Mouse (Mus musculus): ENCODE measurements around the gene Ccdc42. TPM values are rescaled to one million over a fixed set of nuclear protein-coding genes. Genes with fewer than 3 reads are reported as not detected.

The Ccdc42 gene
- 0.25 and 0.27 TPM in 2 replicates for polyA plus RNA-seq (2014; fragmentation: Nextera tagmentation; extraction: Ambion mirVana)

- no peak for ATAC-seq (ENCODE audit: low FRiP score)
- WGBS = 61% methylated on average over 5 of the region's 5 CpGs
Measured at GRCm38 (mm10) chr11:68586721-68587120, at the start of gene Ccdc42. TSS of gene Ccdc42 (plus strand) at chr11:68587021.

GRCm38 (mm10) chr11:68539621-68540020, 47.2 kb upstream of the Ccdc42 start:
- Histone ChIP-seq H3K4me3 (replicated peaks; ENCODE audit: low read length) (no peak overlapping the region), H3K27me3 (ENCODE audit: control insufficient read depth, insufficient read depth, low read length) (no peaks in the 10 kb centered on the region), H3K27ac (no peak overlapping the region), H3K36me3 (replicated peaks; ENCODE audit: control insufficient read depth, insufficient read depth) (no peaks in the 10 kb centered on the region), H3K4me1 (replicated peaks; ENCODE audit: control insufficient read depth, insufficient read depth, low read length) (no peaks in the 10 kb centered on the region), H3K9ac (no peak overlapping the region), H3K9me3 (ENCODE audit: control insufficient read depth, low read length) (no peaks in the 10 kb centered on the region), H3K4me2 (replicated peaks) (no peak overlapping the region)
- no peak for DNase-seq (ENCODE audit: low spot score)
- 65% methylated on average over 5 of the region's 5 CpGs for WGBS
- ATAC-seq (ENCODE audit: low FRiP score) = no peak

More at GRCm38 (mm10) chr11:68586721-68587120, at the start of gene Ccdc42:
- Histone ChIP-seq H3K4me3 (replicated peaks; ENCODE audit: low read length) (no peak within 1 kb of the TSS), H3K27ac (no peak within 1 kb of the TSS), H3K4me2 (replicated peaks) (no peak within 1 kb of the TSS), H3K36me3 (replicated peaks; ENCODE audit: control insufficient read depth, insufficient read depth) (no peaks in the 10 kb centered on the region), H3K9ac (no peak within 1 kb of the TSS), H3K4me1 (replicated peaks; ENCODE audit: control insufficient read depth, insufficient read depth, low read length) (peaks cover 10% of the 10 kb centered on the region; the same call in 1 of the 2 replicates), H3K27me3 (ENCODE audit: control insufficient read depth, insufficient read depth, low read length) (no peaks in the 10 kb centered on the region), H3K9me3 (ENCODE audit: control insufficient read depth, low read length) (no peaks in the 10 kb centered on the region)
- no peak for DNase-seq (ENCODE audit: low spot score)

- H3K4me2 ChIP-seq (replicated peaks) = no peak overlapping the region
- 11% methylated on average over 8 of the region's 8 CpGs for WGBS
- no peaks in the 10 kb centered on the region for H3K36me3 ChIP-seq (replicated peaks; ENCODE audit: control insufficient read depth, insufficient read depth)
- H3K4me3 ChIP-seq (replicated peaks; ENCODE audit: low read length) = no peak overlapping the region
- ATAC-seq (ENCODE audit: low FRiP score) = no peak
- no peak overlapping the region for H3K27ac ChIP-seq
- no peaks in the 10 kb centered on the region for H3K9me3 ChIP-seq (ENCODE audit: control insufficient read depth, low read length)
- H3K27me3 ChIP-seq (ENCODE audit: control insufficient read depth, insufficient read depth, low read length) = no peaks in the 10 kb centered on the region
- H3K4me1 ChIP-seq (replicated peaks; ENCODE audit: control insufficient read depth, insufficient read depth, low read length) = no peaks in the 10 kb centered on the region
- no peak overlapping the region for H3K9ac ChIP-seq
- no peak for DNase-seq (ENCODE audit: low spot score)
Measured at GRCm38 (mm10) chr11:68544554-68544953, 42.3 kb upstream of the Ccdc42 start.

- Histone ChIP-seq H3K27me3 (ENCODE audit: control insufficient read depth, insufficient read depth, low read length) (no peaks in the 10 kb centered on the region), H3K4me2 (replicated peaks) (no peak overlapping the region), H3K36me3 (replicated peaks; ENCODE audit: control insufficient read depth, insufficient read depth) (no peaks in the 10 kb centered on the region), H3K4me3 (replicated peaks; ENCODE audit: low read length) (no peak overlapping the region), H3K4me1 (replicated peaks; ENCODE audit: control insufficient read depth, insufficient read depth, low read length) (no peaks in the 10 kb centered on the region), H3K9ac (no peak overlapping the region), H3K27ac (no peak overlapping the region), H3K9me3 (ENCODE audit: control insufficient read depth, low read length) (no peaks in the 10 kb centered on the region)
- 54% methylated on average over 7 of the region's 7 CpGs for WGBS
- ATAC-seq (ENCODE audit: low FRiP score) (no peak), DNase-seq (ENCODE audit: low spot score) (no peak)
Measured at GRCm38 (mm10) chr11:68545172-68545571, 41.6 kb upstream of the Ccdc42 start.

GRCm38 (mm10) chr11:68545682-68546222, 41.1 kb upstream of the Ccdc42 start:
- 85% methylated on average over 8 of the region's 8 CpGs for WGBS
- H3K27ac ChIP-seq = no peak overlapping the region
- no peaks in the 10 kb centered on the region for H3K36me3 ChIP-seq (replicated peaks; ENCODE audit: control insufficient read depth, insufficient read depth)
- H3K4me3 ChIP-seq (replicated peaks; ENCODE audit: low read length) = no peak overlapping the region
- H3K9me3 ChIP-seq (ENCODE audit: control insufficient read depth, low read length) = no peaks in the 10 kb centered on the region
- H3K27me3 ChIP-seq (ENCODE audit: control insufficient read depth, insufficient read depth, low read length) = no peaks in the 10 kb centered on the region
- no peak for ATAC-seq (ENCODE audit: low FRiP score)
- H3K4me2 ChIP-seq (replicated peaks) = no peak overlapping the region
- H3K9ac ChIP-seq = no peak overlapping the region
- no peak for DNase-seq (ENCODE audit: low spot score)
- no peaks in the 10 kb centered on the region for H3K4me1 ChIP-seq (replicated peaks; ENCODE audit: control insufficient read depth, insufficient read depth, low read length)

- DNase-seq (ENCODE audit: low spot score) = no peak
- Histone ChIP-seq H3K36me3 (replicated peaks; ENCODE audit: control insufficient read depth, insufficient read depth) (no peaks in the 10 kb centered on the region), H3K27me3 (ENCODE audit: control insufficient read depth, insufficient read depth, low read length) (no peaks in the 10 kb centered on the region), H3K4me1 (replicated peaks; ENCODE audit: control insufficient read depth, insufficient read depth, low read length) (no peaks in the 10 kb centered on the region), H3K4me2 (replicated peaks) (no peak overlapping the region), H3K9ac (no peak overlapping the region), H3K27ac (no peak overlapping the region), H3K9me3 (ENCODE audit: control insufficient read depth, low read length) (no peaks in the 10 kb centered on the region), H3K4me3 (replicated peaks; ENCODE audit: low read length) (no peak overlapping the region)
- ATAC-seq (ENCODE audit: low FRiP score) = no peak
- 71% methylated on average over 2 of the region's 2 CpGs for WGBS
Measured at GRCm38 (mm10) chr11:68547484-68547883, 39.3 kb upstream of the Ccdc42 start.

GRCm38 (mm10) chr11:68549597-68549996, 37.2 kb upstream of the Ccdc42 start:
- Histone ChIP-seq H3K36me3 (replicated peaks; ENCODE audit: control insufficient read depth, insufficient read depth) (no peaks in the 10 kb centered on the region), H3K27ac (no peak overlapping the region), H3K4me2 (replicated peaks) (no peak overlapping the region), H3K4me3 (replicated peaks; ENCODE audit: low read length) (no peak overlapping the region), H3K9me3 (ENCODE audit: control insufficient read depth, low read length) (no peaks in the 10 kb centered on the region), H3K4me1 (replicated peaks; ENCODE audit: control insufficient read depth, insufficient read depth, low read length) (no peaks in the 10 kb centered on the region), H3K9ac (no peak overlapping the region), H3K27me3 (ENCODE audit: control insufficient read depth, insufficient read depth, low read length) (no peaks in the 10 kb centered on the region)
- ATAC-seq (ENCODE audit: low FRiP score) = no peak
- no peak for DNase-seq (ENCODE audit: low spot score)
- WGBS = 56% methylated on average over 3 of the region's 3 CpGs

GRCm38 (mm10) chr11:68550358-68550757, 36.5 kb upstream of the Ccdc42 start:
- WGBS = 76% methylated on average over 4 of the region's 4 CpGs
- Histone ChIP-seq H3K4me3 (replicated peaks; ENCODE audit: low read length) (no peak overlapping the region), H3K27me3 (ENCODE audit: control insufficient read depth, insufficient read depth, low read length) (no peaks in the 10 kb centered on the region), H3K27ac (no peak overlapping the region), H3K36me3 (replicated peaks; ENCODE audit: control insufficient read depth, insufficient read depth) (no peaks in the 10 kb centered on the region), H3K9ac (no peak overlapping the region), H3K4me2 (replicated peaks) (no peak overlapping the region), H3K9me3 (ENCODE audit: control insufficient read depth, low read length) (no peaks in the 10 kb centered on the region), H3K4me1 (replicated peaks; ENCODE audit: control insufficient read depth, insufficient read depth, low read length) (no peaks in the 10 kb centered on the region)
- DNase-seq (ENCODE audit: low spot score) = no peak
- ATAC-seq (ENCODE audit: low FRiP score) = no peak

GRCm38 (mm10) chr11:68553981-68554471, 32.8 kb upstream of the Ccdc42 start:
- Histone ChIP-seq H3K9me3 (ENCODE audit: control insufficient read depth, low read length) (no peaks in the 10 kb centered on the region), H3K9ac (no peak overlapping the region), H3K4me1 (replicated peaks; ENCODE audit: control insufficient read depth, insufficient read depth, low read length) (peaks cover 3% of the 10 kb centered on the region; the same call in 1 of the 2 replicates), H3K27ac (no peak overlapping the region), H3K27me3 (ENCODE audit: control insufficient read depth, insufficient read depth, low read length) (peaks cover 11% of the 10 kb centered on the region), H3K36me3 (replicated peaks; ENCODE audit: control insufficient read depth, insufficient read depth) (no peaks in the 10 kb centered on the region), H3K4me3 (replicated peaks; ENCODE audit: low read length) (no peak overlapping the region), H3K4me2 (replicated peaks) (no peak overlapping the region)
- ATAC-seq (ENCODE audit: low FRiP score) (no peak), DNase-seq (ENCODE audit: low spot score) (no peak)
- 39% methylated on average over 8 of the region's 8 CpGs for WGBS
